In the genomic region with DNA sequence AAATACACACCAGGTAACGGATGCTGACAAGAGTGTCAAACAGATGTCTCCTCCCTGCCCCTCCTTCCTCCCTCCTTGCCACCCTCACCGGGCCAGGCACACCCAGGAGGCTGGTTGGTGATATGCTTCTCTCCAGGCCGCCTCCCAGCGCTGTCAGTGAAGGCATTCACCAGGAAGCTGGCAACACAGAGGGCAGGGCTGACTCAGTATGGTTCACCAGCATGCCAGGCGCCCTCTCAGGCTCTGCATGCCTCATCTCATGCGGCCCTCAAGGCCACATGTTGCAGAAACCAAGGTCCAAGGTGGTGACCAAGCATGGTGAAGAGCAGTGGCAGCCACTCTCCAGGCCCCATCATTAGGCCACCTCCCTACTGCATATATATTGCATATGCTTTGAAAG, we compare ENCODE assay signal across 20 mouse cellular contexts. TPM values are rescaled to one million over a fixed set of nuclear protein-coding genes. Genes with fewer than 3 reads are reported as not detected.
A peak's percentile ranks its signal among the peaks of the same experiment; 100 is the strongest.
DNase-seq lines count a peak whose midpoint lies in the region; ATAC-seq and TF ChIP-seq lines count a peak whose summit lies in the region.
"Had no signal": no experiment of that assay in that cellular context is flagged by ENCODE, and none has a peak within 500 bp of the region (broad histone marks: within the 10 kb centered on the region; RNA-seq: fewer than 3 reads in every experiment).

No protein-coding gene starts in this region.

- ATAC-seq in hindbrain, embryonic 12.5 days (ENCODE audit: low FRiP score): no peak
- ATAC-seq: activated CD4-positive, CD25-positive, alpha-beta regulatory T cell, adult 4 months; forebrain, embryonic 13.5 days; forebrain, postnatal 0 days; Patski had no signal

- TF ChIP-seq POLR2A in small intestine, adult 2 months (IDR thresholded peaks at IDR 0.05; ENCODE audit: low read depth, low read length): no peak

- no peak for TF ChIP-seq CTCF in small intestine, adult 2 months (IDR thresholded peaks at IDR 0.05; ENCODE audit: extremely low read depth, insufficient read length, insufficient replicate concordance, low read depth, low read length)

- H3K36me3 ChIP-seq in small intestine, adult 2 months (ENCODE audit: control insufficient read depth, insufficient read depth, low read length): no peaks in the 10 kb centered on the region
- H3K36me3 ChIP-seq in hindbrain, embryonic 12.5 days: no peaks in the 10 kb centered on the region
- H3K36me3 ChIP-seq: embryonic facial prominence, embryonic 10.5 days; heart, embryonic 12.5 days; hindbrain, embryonic 10.5 days; hindbrain, embryonic 15.5 days had no signal

- H3K4me3 ChIP-seq in small intestine, adult 2 months (ENCODE audit: low read depth, low read length): no peak overlapping the region
- H3K4me3 ChIP-seq in hindbrain, embryonic 12.5 days: no peak overlapping the region
- H3K4me3 ChIP-seq: embryonic facial prominence, embryonic 10.5 days; forebrain, embryonic 13.5 days; heart, embryonic 12.5 days; hindbrain, embryonic 10.5 days; hindbrain, embryonic 15.5 days had no signal

- no peak overlapping the region for H3K4me2 ChIP-seq in hindbrain, embryonic 12.5 days (replicated peaks)
- H3K4me2 ChIP-seq: forebrain, embryonic 13.5 days; heart, embryonic 12.5 days; hindbrain, embryonic 15.5 days had no signal

- peaks cover 46% of the 10 kb centered on the region for H3K4me1 ChIP-seq in small intestine, adult 2 months (ENCODE audit: control insufficient read depth, insufficient read depth, insufficient read length, low read length)
- H3K4me1 ChIP-seq in hindbrain, embryonic 12.5 days: peaks cover 38% of the 10 kb centered on the region

- 20% methylated on average over 6 of the region's 6 CpGs for WGBS in small intestine, adult 2 months
- 72% methylated on average over 6 of the region's 6 CpGs for WGBS in hindbrain, embryonic 12.5 days

- peak; percentile 82 to 89 for DNase-seq in adrenal gland, adult (ENCODE audit: inconsistent age in 2 of 2, low spot score in 1 of 2)
- DNase-seq in adrenal gland, postnatal 4 days (ENCODE audit: low spot score in 2 of 2): no peak
- DNase-seq in adrenal gland, postnatal 10 days: peak; percentile 59
- no peak for DNase-seq in neural tube, embryonic 10.5 days (ENCODE audit: extremely low spot score, low spot score)
- DNase-seq in embryo, embryonic 10 days (ENCODE audit: low spot score): no peak
- DNase-seq: cerebellum, adult 11-12 months; cerebellum, adult 9-11 months; cerebellum, postnatal 36 days; forebrain, postnatal 0 days; gastrocnemius, postnatal 25 days; kidney, adult 11 months had no signal

- H3K27ac ChIP-seq in small intestine, adult 2 months (ENCODE audit: insufficient read depth, low read depth, low read length): peak overlapping the region; percentile 41
- no peak overlapping the region for H3K27ac ChIP-seq in hindbrain, embryonic 12.5 days
- H3K27ac ChIP-seq: embryonic facial prominence, embryonic 10.5 days; forebrain, embryonic 13.5 days; hindbrain, embryonic 10.5 days; hindbrain, embryonic 15.5 days had no signal

- no peak overlapping the region for H3K9ac ChIP-seq in hindbrain, embryonic 12.5 days
- H3K9ac ChIP-seq: forebrain, embryonic 13.5 days; forebrain, postnatal 0 days; heart, embryonic 12.5 days; hindbrain, embryonic 15.5 days had no signal

- no peaks in the 10 kb centered on the region for H3K9me3 ChIP-seq in hindbrain, embryonic 12.5 days (replicated peaks)
- H3K9me3 ChIP-seq: embryonic facial prominence, embryonic 10.5 days; forebrain, embryonic 13.5 days; heart, embryonic 12.5 days; hindbrain, embryonic 10.5 days; hindbrain, embryonic 15.5 days had no signal

- no peaks in the 10 kb centered on the region for H3K27me3 ChIP-seq in small intestine, adult 2 months (ENCODE audit: control insufficient read depth, insufficient read depth, low read length)
- peaks cover 18% of the 10 kb centered on the region for H3K27me3 ChIP-seq in hindbrain, embryonic 12.5 days
- H3K27me3 ChIP-seq: forebrain, embryonic 13.5 days had no signal

RNA-seq across cellular contexts. Expression of gene Nectin1, which starts 11.9 kb away (rescaled TPM):
- 10 to 100 TPM; 22.0 to 22.5 TPM for total RNA-seq in adrenal gland, postnatal 4 days (2021)
- 10 to 100 TPM; 18.2 to 21.7 TPM for total RNA-seq in adrenal gland, postnatal 10 days (2021)
- 8.6 and 15.3 TPM in 2 replicates for polyA plus RNA-seq in small intestine, adult 2 months (2012; rRNA removed)
- polyA plus RNA-seq in hindbrain, embryonic 12.5 days (2016; fragmentation: Nextera tagmentation; extraction: Ambion mirVana): 12.9 and 13.0 TPM in 2 replicates

Comparison
In these comparisons a context has a peak if more than half of its experiments do, and no peak if none do; other contexts are left out.
1. DNase-seq: peak in adrenal gland, adult (2 of 2) and adrenal gland, postnatal 10 days (single experiment); none in adrenal gland, postnatal 4 days (0 of 2), neural tube, embryonic 10.5 days (single experiment) and embryo, embryonic 10 days (single experiment).